Mouse (Mus musculus) adipocyte (in vitro differentiated cells): ENCODE measurements around the gene Igfn1.
A peak's percentile ranks its signal among the peaks of the same experiment; 100 is the strongest.

ENCODE experiments used
- DNase-seq: peaks from one replicate; pipeline ENCODE4 v3.0.0-alpha.2; 2016; ENCODE audit warnings: low spot score

The Igfn1 gene

GRCm38 (mm10) chr1:135933704-135934293, 72.3 kb downstream of the Igfn1 start:
- peak; percentile 77 for DNase-seq

- no peak for DNase-seq
These were observed 76.3 kb downstream of the Igfn1 start for GRCm38 (mm10) chr1:135929876-135930275.

- no peak for DNase-seq
These were observed 80.3 kb downstream of the Igfn1 start for GRCm38 (mm10) chr1:135925848-135926247.

- DNase-seq, result no peak
These were observed 81.7 kb downstream of the Igfn1 start for GRCm38 (mm10) chr1:135924377-135924994.

- no peak for DNase-seq
These were observed 82.9 kb downstream of the Igfn1 start for GRCm38 (mm10) chr1:135923229-135923628.

GRCm38 (mm10) chr1:135918644-135919407, 87.3 kb downstream of the Igfn1 start, which contains the start of gene Pkp1:
Gene Pkp1 (minus strand): TSS chr1:135919207.
- no peak for DNase-seq

GRCm38 (mm10) chr1:135917206-135917605, 88.9 kb downstream of the Igfn1 start:
- DNase-seq, result peak; percentile 56

- peak; percentile 35 for DNase-seq
These were observed 89.6 kb downstream of the Igfn1 start for GRCm38 (mm10) chr1:135916486-135917058.

GRCm38 (mm10) chr1:135913657-135914056, 92.5 kb downstream of the Igfn1 start:
- DNase-seq, result no peak

- no peak for DNase-seq
These were observed 96.8 kb downstream of the Igfn1 start for GRCm38 (mm10) chr1:135909381-135909780.

GRCm38 (mm10) chr1:135906736-135907135, 99.4 kb downstream of the Igfn1 start:
- peak; percentile 39 for DNase-seq
